Mouse (Mus musculus): Measurements from ENCODE around the gene Srprb.

Gene Srprb

GRCm38 (mm10) chr9:103146703-103147102, 55.2 kb downstream of the Srprb start:
- no peak for DNase-seq (ENCODE audit: extremely low spot score)

DNA sequence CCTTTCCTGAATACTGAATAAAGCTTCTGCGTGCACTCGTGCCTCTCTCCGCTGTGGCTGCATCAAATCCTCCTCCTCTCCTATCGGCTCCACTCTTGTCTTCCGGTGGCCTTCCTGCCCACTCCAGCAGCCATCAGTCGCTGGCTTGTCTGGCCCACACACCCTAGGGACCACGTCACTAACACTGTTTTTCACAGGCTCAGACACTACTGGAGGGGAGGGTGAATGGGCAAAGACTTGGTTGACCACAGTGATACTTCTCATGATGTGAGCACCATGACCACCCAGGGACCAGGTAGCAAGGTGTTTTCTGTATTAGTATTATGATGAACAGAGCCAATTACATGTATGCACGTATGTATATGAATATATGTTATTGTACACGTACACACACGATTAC, 55.7 kb downstream of the Srprb start:
- DNase-seq (ENCODE audit: extremely low spot score): no peak

DNA sequence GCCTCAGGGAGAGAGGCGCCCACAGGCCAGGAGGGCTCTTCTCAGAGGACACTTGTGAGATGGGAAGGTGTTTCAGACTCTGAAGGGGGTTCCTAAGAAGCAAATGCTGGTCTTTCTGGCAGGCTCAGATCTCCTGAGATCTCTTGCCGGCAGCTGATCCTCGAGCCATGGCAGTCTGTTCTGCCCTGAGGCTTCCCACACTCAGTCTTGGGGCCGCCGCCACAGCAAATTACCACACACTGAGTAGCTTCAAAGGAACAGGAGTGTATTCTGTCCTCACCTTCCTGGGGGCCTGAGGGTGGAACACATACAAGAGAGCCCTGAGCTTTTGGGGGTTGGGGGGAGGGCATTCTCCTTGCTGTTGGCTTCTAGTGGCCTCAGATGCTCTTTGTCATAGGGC, 56.6 kb downstream of the Srprb start:
- DNase-seq (ENCODE audit: extremely low spot score): no peak

GRCm38 (mm10) chr9:103143881-103144280, 58.1 kb downstream of the Srprb start:
- no peak for DNase-seq (ENCODE audit: extremely low spot score)

DNA sequence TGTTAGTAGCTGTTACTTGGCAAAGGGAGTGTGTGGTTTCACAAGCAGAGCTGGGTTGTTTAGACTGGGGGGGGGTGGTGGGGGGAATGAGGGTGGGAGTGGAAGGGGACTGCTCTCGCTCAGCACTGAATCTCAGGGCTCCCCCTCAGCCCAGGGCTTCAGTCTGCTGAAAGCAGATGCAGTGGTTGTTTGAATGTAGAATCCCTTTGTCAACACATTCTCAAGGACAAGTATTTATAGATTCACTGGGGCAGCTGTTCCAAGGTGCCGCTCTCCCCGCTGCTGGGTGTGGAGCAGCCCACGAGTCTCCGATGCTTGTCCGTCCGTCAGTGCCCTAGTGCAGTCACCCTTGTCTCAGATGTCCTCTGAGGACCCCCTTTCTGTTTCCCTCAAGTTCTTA, 60.7 kb downstream of the Srprb start:
- no peak for DNase-seq (ENCODE audit: extremely low spot score)

GRCm38 (mm10) chr9:103140384-103140783, 61.6 kb downstream of the Srprb start:
- DNase-seq (ENCODE audit: extremely low spot score): no peak

GRCm38 (mm10) chr9:103139481-103139880, 62.5 kb downstream of the Srprb start:
- DNase-seq (ENCODE audit: extremely low spot score): no peak

All from embryo, embryonic 9.5 days (tissue).